Mouse (Mus musculus) midbrain, embryonic 12.5 days (tissue): ENCODE results near the gene Nfat5. TPM values are rescaled to one million over a fixed set of nuclear protein-coding genes. Genes with fewer than 3 reads are reported as not detected.

Source experiments
- ATAC-seq: fragments of 200-750 bp; cut with Nextera tagmentation; 2 replicates; pipeline ENCODE4 v1.8.0; 2017; ENCODE audit warnings: low read depth, moderate TSS enrichment, moderate library complexity; ENCODE audit not compliant: low FRiP score
- H3K27ac ChIP-seq: fragments of 300-500 bp; sonication (generic); replicated peaks from 2 replicates; pipeline ENCODE4 v1.5.1; 2016; ENCODE audit warnings: mild to moderate bottlenecking
- H3K27me3 ChIP-seq: fragments of 300-500 bp; sonication (generic); 2 replicates; pipeline ENCODE4 v1.6.1; 2016; ENCODE audit warnings: mild to moderate bottlenecking
- H3K36me3 ChIP-seq: fragments of 300-500 bp; sonication (generic); 2 replicates; pipeline ENCODE4 v1.6.1; 2016
- H3K4me1 ChIP-seq: fragments of 300-500 bp; sonication (generic); 2 replicates; pipeline ENCODE4 v1.6.1; 2016
- H3K4me2 ChIP-seq: fragments of 300-500 bp; sonication (generic); replicated peaks from 2 replicates; pipeline ENCODE4 v1.6.1; 2016; ENCODE audit warnings: mild to moderate bottlenecking, moderate library complexity
- H3K4me3 ChIP-seq: fragments of 300-500 bp; sonication (generic); 2 replicates; pipeline ENCODE4 v1.5.1; 2016; ENCODE audit warnings: mild to moderate bottlenecking
- H3K9ac ChIP-seq: fragments of 300-500 bp; sonication (generic); replicated peaks from 2 replicates; pipeline ENCODE4 v1.6.1; 2016; ENCODE audit warnings: mild to moderate bottlenecking, moderate library complexity
- H3K9me3 ChIP-seq: fragments of 300-500 bp; sonication (generic); 2 replicates; pipeline ENCODE4 v1.6.1; 2016; ENCODE audit warnings: mild to moderate bottlenecking
- WGBS: fragments of 180-500 bp; shearing (Covaris S2); methylation state at CpG from one replicate; pipeline ENCODE4 v1.1.7; 2016; 5-methylcytosine and 5-hydroxymethylcytosine counted together
- polyA plus RNA-seq: library from polyadenylated mRNA; unstranded; fragments of >200 nt; fragmentation: Nextera tagmentation; extraction: Ambion mirVana; gene quantifications from 2 replicates; pipeline ENCODE4 v1.2.1, GENCODE M21; 2016

Nfat5 gene
- 14.3 and 15.6 TPM in 2 replicates for polyA plus RNA-seq

DNA sequence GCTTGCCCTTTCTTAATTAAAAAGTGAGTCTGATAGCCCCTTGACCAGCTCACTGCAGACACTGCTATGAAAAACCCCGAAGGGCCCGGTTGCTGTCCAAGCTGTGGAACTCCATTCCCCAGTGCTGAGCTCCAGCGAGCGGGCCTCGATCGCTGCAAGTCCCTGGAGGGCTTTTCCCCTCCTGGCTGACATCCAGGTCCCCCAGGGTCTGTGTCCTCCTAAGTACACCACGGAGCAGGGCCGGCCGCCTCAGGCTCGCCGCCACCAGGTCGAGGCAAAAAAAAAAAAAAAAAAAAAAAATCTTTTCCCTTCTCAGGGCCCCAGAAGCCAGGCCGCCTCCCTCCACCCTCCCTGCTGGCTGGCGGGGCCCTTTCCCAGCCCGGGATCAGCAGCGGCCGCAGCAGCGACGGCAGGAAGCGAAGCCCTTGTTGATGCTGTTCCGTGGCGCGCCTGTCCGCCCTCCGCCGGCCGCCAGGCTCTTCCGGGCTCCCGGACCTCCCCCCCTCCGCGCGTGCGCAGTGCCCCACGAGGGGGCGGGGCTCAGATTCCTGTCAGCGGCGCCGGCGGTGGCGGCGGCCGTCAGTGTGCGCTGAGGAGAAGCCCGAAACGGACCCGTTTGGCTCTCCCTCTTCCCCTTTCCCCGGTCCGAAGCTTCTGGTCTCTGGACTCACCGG lies at the start of gene Nfat5:
TSS of gene Nfat5 (plus strand) at position 543 of the 674 bp plus-strand sequence.
- H3K4me3 ChIP-seq = peak within 1 kb of the TSS; percentile 93
- H3K4me1 ChIP-seq = peaks cover 7% of the 10 kb centered on the region; the same call in 1 of the 2 replicates
- H3K9ac ChIP-seq = peak within 1 kb of the TSS; percentile 96
- ATAC-seq = peak; percentile 91
- H3K27me3 ChIP-seq = no peaks in the 10 kb centered on the region
- under 1% methylated on average over 34 of the region's 49 CpGs for WGBS
- peak within 1 kb of the TSS; percentile 52 for H3K4me2 ChIP-seq
- peak within 1 kb of the TSS; percentile 95 for H3K27ac ChIP-seq
- no peaks in the 10 kb centered on the region for H3K9me3 ChIP-seq
- H3K36me3 ChIP-seq = no peaks in the 10 kb centered on the region

- 88% methylated on average over 8 of the region's 8 CpGs for WGBS
Observed at GRCm38 (mm10) chr8:107244218-107244617, 49.1 kb upstream of the Nfat5 start.

GRCm38 (mm10) chr8:107248456-107248855 lies 44.8 kb upstream of the Nfat5 start:
- Histone ChIP-seq H3K27ac (no peak overlapping the region), H3K4me3 (no peak overlapping the region), H3K9me3 (no peaks in the 10 kb centered on the region), H3K4me2 (no peak overlapping the region), H3K9ac (no peak overlapping the region), H3K27me3 (no peaks in the 10 kb centered on the region), H3K4me1 (no peaks in the 10 kb centered on the region), H3K36me3 (no peaks in the 10 kb centered on the region)
- 84% methylated on average over 6 of the region's 6 CpGs for WGBS
- no peak for ATAC-seq

More at GRCm38 (mm10) chr8:107244218-107244617, 49.1 kb upstream of the Nfat5 start:
- Histone ChIP-seq H3K4me1 (no peaks in the 10 kb centered on the region), H3K36me3 (no peaks in the 10 kb centered on the region), H3K4me2 (no peak overlapping the region), H3K27me3 (no peaks in the 10 kb centered on the region), H3K9ac (no peak overlapping the region), H3K4me3 (no peak overlapping the region), H3K27ac (no peak overlapping the region), H3K9me3 (no peaks in the 10 kb centered on the region)
- no peak for ATAC-seq

DNA sequence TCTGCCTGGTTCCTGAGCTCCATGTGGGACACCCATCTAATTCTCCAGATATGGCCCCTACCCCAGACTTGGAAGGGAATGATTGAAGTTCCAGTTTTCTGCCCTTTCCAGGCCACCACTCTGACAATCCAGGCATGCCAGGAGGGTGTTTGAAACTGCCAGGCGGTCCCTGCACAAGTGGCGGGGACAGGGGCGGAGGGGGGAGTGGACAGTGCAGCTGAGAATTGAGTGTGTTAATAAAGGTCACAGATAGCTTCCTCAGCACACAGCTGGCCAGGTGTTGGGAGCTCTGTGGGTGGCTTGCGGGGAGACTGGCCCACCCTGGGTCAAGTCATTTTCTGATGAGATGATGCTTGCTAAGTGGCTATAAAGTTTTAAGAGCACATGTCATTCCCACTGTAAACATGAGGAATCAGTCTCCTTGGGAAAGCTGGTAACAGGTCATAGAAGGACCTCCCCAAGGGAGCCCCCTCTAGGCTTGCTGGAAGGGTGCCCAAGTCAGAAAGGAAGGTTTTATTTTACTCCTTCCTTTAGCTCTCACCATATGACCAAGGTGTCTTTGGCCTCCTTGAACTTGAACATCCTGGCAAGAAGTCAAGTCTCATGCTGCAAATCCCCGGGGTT lies 41.7 kb upstream of the Nfat5 start:
- Histone ChIP-seq H3K9me3 (no peaks in the 10 kb centered on the region), H3K4me2 (no peak overlapping the region), H3K4me3 (no peak overlapping the region), H3K36me3 (no peaks in the 10 kb centered on the region), H3K4me1 (no peaks in the 10 kb centered on the region), H3K9ac (no peak overlapping the region), H3K27ac (no peak overlapping the region), H3K27me3 (no peaks in the 10 kb centered on the region)
- no peak for ATAC-seq
- WGBS = 75% methylated on average over 5 of the region's 5 CpGs

DNA sequence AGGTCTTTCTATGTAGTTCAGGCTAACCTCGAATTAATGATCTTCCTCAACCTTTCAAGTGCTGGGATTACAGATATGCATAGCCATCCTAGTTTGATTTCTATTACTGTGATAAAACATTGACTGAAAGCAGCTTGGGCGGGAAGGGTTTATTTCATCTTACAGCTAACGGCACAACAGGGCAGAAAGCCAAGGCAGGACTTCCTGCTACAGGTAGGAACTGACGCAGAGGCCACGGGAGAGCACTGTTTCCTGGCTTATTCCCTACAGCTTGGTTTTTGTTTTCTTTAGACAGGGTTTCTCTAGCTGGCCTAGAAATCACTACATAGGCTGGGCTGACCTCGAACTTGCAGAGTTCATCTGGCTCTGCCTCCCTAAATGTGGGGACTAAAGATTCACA lies 40.1 kb upstream of the Nfat5 start:
- Histone ChIP-seq H3K4me2 (no peak overlapping the region), H3K27me3 (no peaks in the 10 kb centered on the region), H3K36me3 (no peaks in the 10 kb centered on the region), H3K4me1 (no peaks in the 10 kb centered on the region), H3K9me3 (no peaks in the 10 kb centered on the region), H3K27ac (no peak overlapping the region), H3K9ac (no peak overlapping the region), H3K4me3 (no peak overlapping the region)
- ATAC-seq = no peak
- WGBS = 73% methylated on average over 6 of the region's 6 CpGs

DNA sequence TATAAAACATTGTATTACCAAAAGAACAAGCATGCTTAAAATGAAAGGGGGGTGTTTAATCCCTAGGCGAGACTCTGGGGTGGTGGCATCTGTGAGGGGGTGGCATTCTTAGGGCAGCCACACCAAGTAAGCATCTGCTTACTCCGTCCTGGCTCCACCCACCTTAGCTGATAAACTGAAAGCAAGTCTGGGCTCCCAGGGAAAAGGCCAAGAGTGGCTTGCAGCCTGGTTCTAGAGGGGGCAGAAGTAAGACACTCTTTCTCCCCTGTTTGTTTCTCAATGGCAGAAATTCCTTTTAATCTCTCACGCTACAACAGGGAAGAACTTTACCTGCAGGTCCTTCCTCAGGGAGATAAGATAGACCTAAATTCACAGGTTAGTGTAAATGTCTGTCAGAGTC lies 38.9 kb upstream of the Nfat5 start:
- Histone ChIP-seq H3K4me2 (no peak overlapping the region), H3K4me1 (no peaks in the 10 kb centered on the region), H3K9ac (no peak overlapping the region), H3K9me3 (no peaks in the 10 kb centered on the region), H3K36me3 (no peaks in the 10 kb centered on the region), H3K4me3 (no peak overlapping the region), H3K27me3 (no peaks in the 10 kb centered on the region), H3K27ac (no peak overlapping the region)
- WGBS = 61% methylated on average over 3 of the region's 3 CpGs
- no peak for ATAC-seq

DNA sequence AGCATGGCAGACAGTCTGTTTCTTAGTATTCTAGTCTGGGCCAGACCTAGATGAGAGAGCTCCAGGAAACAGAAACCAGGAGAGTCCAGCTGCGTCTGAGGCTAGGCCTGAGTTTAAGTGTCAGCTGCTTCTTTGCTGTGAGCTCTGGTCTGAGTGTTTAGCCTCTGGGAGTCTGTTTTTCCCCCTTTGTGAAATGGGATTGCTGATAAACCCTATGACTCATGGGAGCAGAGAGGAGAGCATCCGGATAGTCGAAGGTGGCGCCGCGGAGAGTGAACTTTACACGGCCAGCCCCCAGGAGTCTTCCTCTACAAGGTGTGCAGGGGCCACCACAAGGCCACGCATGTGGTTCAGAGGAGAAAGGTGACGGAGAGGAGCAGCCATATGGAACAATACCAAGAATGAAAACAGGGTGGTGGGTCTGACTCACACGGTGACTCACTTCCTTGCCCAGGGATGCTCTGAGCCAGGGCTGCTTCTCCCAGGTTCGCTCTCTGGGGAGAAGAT lies 38.3 kb upstream of the Nfat5 start:
- no peak overlapping the region for H3K27ac ChIP-seq
- H3K4me1 ChIP-seq = no peaks in the 10 kb centered on the region
- ATAC-seq = no peak
- H3K36me3 ChIP-seq = no peaks in the 10 kb centered on the region
- H3K9ac ChIP-seq = no peak overlapping the region
- no peaks in the 10 kb centered on the region for H3K27me3 ChIP-seq
- H3K9me3 ChIP-seq = no peaks in the 10 kb centered on the region
- 88% methylated on average over 11 of the region's 11 CpGs for WGBS
- H3K4me3 ChIP-seq = no peak overlapping the region
- H3K4me2 ChIP-seq = no peak overlapping the region

- H3K27ac ChIP-seq = no peak overlapping the region
- no peak overlapping the region for H3K4me2 ChIP-seq
- H3K4me1 ChIP-seq = no peaks in the 10 kb centered on the region
- no peak overlapping the region for H3K4me3 ChIP-seq
- H3K9ac ChIP-seq = no peak overlapping the region
- WGBS = 74% methylated on average over 5 of the region's 5 CpGs
- no peaks in the 10 kb centered on the region for H3K9me3 ChIP-seq
- ATAC-seq = no peak
- H3K27me3 ChIP-seq = no peaks in the 10 kb centered on the region
- no peaks in the 10 kb centered on the region for H3K36me3 ChIP-seq
Observed at GRCm38 (mm10) chr8:107257223-107257622, 36.0 kb upstream of the Nfat5 start.

DNA sequence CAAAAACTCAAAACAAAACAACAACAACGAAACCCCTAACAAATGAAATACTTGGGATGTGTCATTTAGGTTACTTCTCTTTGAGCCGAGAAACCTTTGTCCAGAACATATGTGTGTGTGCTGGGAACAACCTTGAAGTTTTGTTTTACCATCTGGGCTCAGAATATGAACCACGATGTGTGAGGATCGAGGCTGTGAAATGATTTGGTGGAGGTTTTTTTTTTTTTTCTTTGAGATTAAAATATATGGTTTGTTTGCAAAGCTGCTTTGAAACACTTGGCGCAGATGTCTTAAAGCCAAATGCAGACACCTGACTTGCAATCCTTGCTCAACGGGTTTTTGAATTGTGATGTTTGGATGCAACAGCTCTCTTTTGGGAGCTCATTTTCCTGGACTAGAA lies 33.1 kb upstream of the Nfat5 start:
- ATAC-seq = no peak
- H3K27me3 ChIP-seq = no peaks in the 10 kb centered on the region
- no peak overlapping the region for H3K9ac ChIP-seq
- WGBS = 94% methylated on average over 6 of the region's 6 CpGs
- H3K36me3 ChIP-seq = no peaks in the 10 kb centered on the region
- H3K27ac ChIP-seq = no peak overlapping the region
- H3K4me1 ChIP-seq = no peaks in the 10 kb centered on the region
- no peaks in the 10 kb centered on the region for H3K9me3 ChIP-seq
- no peak overlapping the region for H3K4me3 ChIP-seq
- no peak overlapping the region for H3K4me2 ChIP-seq

- 92% methylated on average over 4 of the region's 4 CpGs for WGBS
- no peaks in the 10 kb centered on the region for H3K27me3 ChIP-seq
- no peak for ATAC-seq
- H3K4me2 ChIP-seq = no peak overlapping the region
- no peak overlapping the region for H3K4me3 ChIP-seq
- no peaks in the 10 kb centered on the region for H3K9me3 ChIP-seq
- H3K4me1 ChIP-seq = 0 out of 2 replicates have a peak, but pooled peaks cover 5% of the 10 kb centered on the region
- H3K27ac ChIP-seq = no peak overlapping the region
- no peaks in the 10 kb centered on the region for H3K36me3 ChIP-seq
- no peak overlapping the region for H3K9ac ChIP-seq
Observed at GRCm38 (mm10) chr8:107261172-107261571, 32.1 kb upstream of the Nfat5 start.

- no peak for ATAC-seq
- no peak overlapping the region for H3K9ac ChIP-seq
- 75% methylated on average over 8 of the region's 8 CpGs for WGBS
- H3K36me3 ChIP-seq = no peaks in the 10 kb centered on the region
- 0 out of 2 replicates have a peak, but pooled peaks cover 5% of the 10 kb centered on the region for H3K4me1 ChIP-seq
- H3K4me2 ChIP-seq = no peak overlapping the region
- no peaks in the 10 kb centered on the region for H3K9me3 ChIP-seq
- H3K27me3 ChIP-seq = no peaks in the 10 kb centered on the region
- H3K27ac ChIP-seq = no peak overlapping the region
- no peak overlapping the region for H3K4me3 ChIP-seq
Observed at GRCm38 (mm10) chr8:107262046-107262705, 31.1 kb upstream of the Nfat5 start.

DNA sequence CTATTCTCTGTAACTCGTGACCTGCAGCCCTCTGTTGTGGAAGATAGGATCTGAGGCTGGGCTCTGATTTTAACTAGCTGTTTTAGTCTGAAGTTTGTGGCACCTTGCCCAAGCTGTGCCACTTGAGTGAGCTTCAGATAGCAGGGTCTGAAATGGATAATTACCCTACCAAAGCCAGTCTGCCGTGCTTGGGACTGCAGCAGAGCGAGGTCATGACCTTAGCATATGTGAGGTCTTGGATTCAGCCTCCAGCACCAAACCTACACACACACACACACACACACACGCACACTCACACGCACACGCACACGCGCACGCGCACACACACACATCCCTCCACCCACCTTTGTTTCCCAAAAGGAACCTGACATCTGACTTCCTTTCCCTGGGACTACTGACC lies 27.5 kb upstream of the Nfat5 start:
- no peak overlapping the region for H3K9ac ChIP-seq
- no peaks in the 10 kb centered on the region for H3K9me3 ChIP-seq
- H3K4me1 ChIP-seq = 0 out of 2 replicates have a peak, but pooled peaks cover 5% of the 10 kb centered on the region
- no peak overlapping the region for H3K4me2 ChIP-seq
- no peak overlapping the region for H3K27ac ChIP-seq
- no peak overlapping the region for H3K4me3 ChIP-seq
- no peak for ATAC-seq
- H3K27me3 ChIP-seq = no peaks in the 10 kb centered on the region
- 71% methylated on average over 10 of the region's 10 CpGs for WGBS
- H3K36me3 ChIP-seq = no peaks in the 10 kb centered on the region
